Mouse (Mus musculus) heart, embryonic 13.5 days (tissue): ENCODE measurements around the gene Cyp27b1. TPM values are rescaled to one million over a fixed set of nuclear protein-coding genes. Genes with fewer than 3 reads are reported as not detected.
"Not testable (repeated sequence)": the region's sequence is repeated elsewhere in the genome, so short reads cannot be mapped to it uniquely, and the experiment has no call there.

Experiments
- ATAC-seq: fragments of 200-750 bp; cut with Nextera tagmentation; 2 replicates; pipeline ENCODE4 v1.8.0; 2017; ENCODE audit warnings: moderate TSS enrichment; ENCODE audit not compliant: insufficient number of reproducible peaks, low FRiP score, low TSS enrichment; ENCODE audit errors: extremely low read depth
- H3K27ac ChIP-seq: fragments of 300-500 bp; sonication (generic); replicated peaks from 2 replicates; pipeline ENCODE4 v1.5.1; 2015; ENCODE audit warnings: moderate library complexity, mild to moderate bottlenecking, inconsistent platforms
- H3K27me3 ChIP-seq: fragments of 300-500 bp; sonication (generic); replicated peaks from 2 replicates; pipeline ENCODE4 v1.6.1; 2015; ENCODE audit warnings: mild to moderate bottlenecking, inconsistent platforms
- H3K36me3 ChIP-seq: fragments of 300-500 bp; sonication (generic); 2 replicates; pipeline ENCODE4 v1.6.1; 2015; ENCODE audit warnings: mild to moderate bottlenecking, inconsistent platforms
- H3K4me1 ChIP-seq: fragments of 300-500 bp; sonication (generic); 2 replicates; pipeline ENCODE4 v1.6.1; 2015; ENCODE audit warnings: inconsistent platforms
- H3K4me2 ChIP-seq: fragments of 300-500 bp; sonication (generic); 2 replicates; pipeline ENCODE4 v1.6.1; 2015; ENCODE audit warnings: inconsistent platforms, mild to moderate bottlenecking, moderate library complexity
- H3K4me3 ChIP-seq: fragments of 300-500 bp; sonication (generic); 2 replicates; pipeline ENCODE4 v1.5.1; 2015; ENCODE audit warnings: moderate library complexity, mild to moderate bottlenecking, inconsistent platforms
- H3K9ac ChIP-seq: fragments of 300-500 bp; sonication (generic); 2 replicates; pipeline ENCODE4 v1.6.1; 2015; ENCODE audit warnings: inconsistent platforms, mild to moderate bottlenecking, moderate library complexity
- H3K9me3 ChIP-seq: fragments of 300-500 bp; sonication (generic); 2 replicates; pipeline ENCODE4 v1.6.1; 2016; ENCODE audit warnings: inconsistent platforms
- WGBS: fragments of 180-500 bp; shearing (Covaris S2); methylation state at CpG from one replicate; pipeline ENCODE4 v1.1.7; 2015; ENCODE audit warnings: mixed read lengths; 5-methylcytosine and 5-hydroxymethylcytosine counted together
- polyA plus RNA-seq: library from polyadenylated mRNA; unstranded; fragments of >200 nt; fragmentation: Nextera tagmentation; extraction: Ambion mirVana; gene quantifications from 2 replicates; pipeline ENCODE4 v1.2.1, GENCODE M21; 2015

Gene Cyp27b1
- polyA plus RNA-seq, 1 experiment from 2014 or later: 0.21 TPM

DNA sequence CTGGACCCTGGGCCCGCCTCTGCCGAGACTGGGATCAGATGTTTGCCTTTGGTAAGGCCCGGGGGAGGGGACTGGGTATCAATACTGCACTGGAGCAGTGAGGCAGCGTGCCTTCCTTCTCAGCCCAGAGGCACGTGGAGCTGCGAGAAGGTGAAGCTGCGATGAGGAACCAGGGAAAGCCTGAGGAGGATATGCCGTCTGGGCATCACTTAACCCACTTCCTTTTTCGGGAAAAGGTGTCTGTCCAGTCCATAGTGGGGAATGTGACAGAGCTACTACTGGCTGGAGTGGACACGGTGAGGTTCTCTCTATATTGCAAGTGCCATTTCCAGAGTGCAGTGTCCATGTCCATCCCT is 2.0 kb downstream of the Cyp27b1 start:
- WGBS: 14% methylated on average over 10 of the region's 10 CpGs
- ATAC-seq: no peak
- Histone ChIP-seq H3K36me3 (peaks cover 7% of the 10 kb centered on the region), H3K27me3 (peaks cover 81% of the 10 kb centered on the region), H3K4me3 (peak overlapping the region; percentile 32; the same call in 1 of the 2 replicates), H3K9ac (no peak overlapping the region), H3K4me2 (no peak overlapping the region), H3K9me3 (no peaks in the 10 kb centered on the region), H3K27ac (no peak overlapping the region), H3K4me1 (peaks cover 21% of the 10 kb centered on the region)

DNA sequence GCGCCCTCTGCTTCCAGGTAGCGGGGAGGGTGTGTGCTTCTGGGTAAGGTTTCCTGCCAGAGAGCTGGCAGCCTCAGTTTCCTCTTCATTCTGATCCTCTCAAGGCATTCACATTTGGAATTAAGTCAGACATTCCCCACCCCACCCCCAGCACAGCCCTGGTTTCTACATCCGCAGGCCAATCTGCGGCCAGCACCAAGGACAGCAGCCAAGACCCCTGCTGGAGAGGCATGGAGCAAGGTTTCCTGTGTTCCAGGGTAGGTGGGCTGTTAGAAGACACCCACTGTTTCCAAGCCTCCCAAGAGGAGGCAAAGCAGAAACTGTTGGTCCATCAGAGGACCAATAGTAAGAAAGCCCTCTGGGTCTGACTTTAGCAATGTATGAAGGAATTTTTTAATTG is 6.6 kb downstream of the Cyp27b1 start:
- Histone ChIP-seq H3K27me3 (peaks cover 91% of the 10 kb centered on the region), H3K4me3 (no peak overlapping the region), H3K4me1 (peaks cover 25% of the 10 kb centered on the region), H3K9me3 (no peaks in the 10 kb centered on the region), H3K4me2 (no peak overlapping the region), H3K36me3 (peaks cover 8% of the 10 kb centered on the region), H3K9ac (no peak overlapping the region), H3K27ac (no peak overlapping the region)
- 44% methylated on average over 4 of the region's 4 CpGs for WGBS
- ATAC-seq: no peak

DNA sequence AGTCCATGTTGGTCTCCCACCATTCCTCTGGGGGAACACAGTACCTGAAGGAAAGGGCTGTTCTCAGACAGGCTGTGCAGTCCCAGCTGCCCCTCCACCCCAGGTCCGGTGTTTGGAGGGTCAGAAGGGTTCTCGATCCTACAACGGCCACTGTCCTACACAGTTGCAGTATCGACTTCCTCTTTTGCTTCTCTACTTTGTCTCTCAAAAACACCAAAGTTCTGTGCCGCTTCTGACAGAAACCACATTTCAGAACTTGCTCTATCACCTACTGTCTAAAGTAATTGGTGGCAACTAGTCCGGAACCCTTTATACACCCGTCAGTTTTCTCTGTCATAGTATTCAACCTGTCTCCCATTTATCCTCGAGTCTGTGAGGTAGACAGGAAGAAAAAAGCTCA is 7.4 kb downstream of the Cyp27b1 start:
- H3K4me2 ChIP-seq: no peak overlapping the region
- no peak for ATAC-seq
- no peak overlapping the region for H3K4me3 ChIP-seq
- no peaks in the 10 kb centered on the region for H3K9me3 ChIP-seq
- H3K9ac ChIP-seq: no peak overlapping the region
- peaks cover 25% of the 10 kb centered on the region for H3K4me1 ChIP-seq
- 76% methylated on average over 8 of the region's 8 CpGs for WGBS
- peaks cover 91% of the 10 kb centered on the region for H3K27me3 ChIP-seq
- no peak overlapping the region for H3K27ac ChIP-seq
- peaks cover 8% of the 10 kb centered on the region for H3K36me3 ChIP-seq

DNA sequence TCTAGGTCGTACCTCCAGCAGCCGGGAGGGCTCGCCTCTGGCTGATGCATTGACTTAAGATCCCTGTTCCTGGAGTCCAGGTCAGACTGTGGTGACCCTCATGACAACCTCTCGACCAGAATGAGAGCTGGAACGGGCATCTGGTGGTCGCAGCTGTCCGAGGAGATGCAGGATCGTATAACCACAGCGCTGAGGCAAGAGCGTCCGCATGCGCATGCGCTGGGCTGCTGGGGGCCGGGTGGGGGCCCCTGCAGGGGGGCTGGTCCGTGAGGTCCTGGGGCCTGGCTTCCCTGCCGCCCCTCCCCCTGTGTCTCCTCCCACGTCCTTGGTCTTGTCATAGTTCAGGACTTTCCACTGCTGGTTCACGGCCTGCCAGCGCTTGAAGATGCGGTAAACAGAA is 8.4 kb downstream of the Cyp27b1 start:
- ATAC-seq: no peak
- no peak overlapping the region for H3K9ac ChIP-seq
- peaks cover 22% of the 10 kb centered on the region for H3K4me1 ChIP-seq
- H3K27me3 ChIP-seq: peaks cover 91% of the 10 kb centered on the region
- 76% methylated on average over 20 of the region's 20 CpGs for WGBS
- H3K27ac ChIP-seq: no peak overlapping the region
- no peak overlapping the region for H3K4me3 ChIP-seq
- H3K9me3 ChIP-seq: no peaks in the 10 kb centered on the region
- no peak overlapping the region for H3K4me2 ChIP-seq
- H3K36me3 ChIP-seq: peaks cover 8% of the 10 kb centered on the region

DNA sequence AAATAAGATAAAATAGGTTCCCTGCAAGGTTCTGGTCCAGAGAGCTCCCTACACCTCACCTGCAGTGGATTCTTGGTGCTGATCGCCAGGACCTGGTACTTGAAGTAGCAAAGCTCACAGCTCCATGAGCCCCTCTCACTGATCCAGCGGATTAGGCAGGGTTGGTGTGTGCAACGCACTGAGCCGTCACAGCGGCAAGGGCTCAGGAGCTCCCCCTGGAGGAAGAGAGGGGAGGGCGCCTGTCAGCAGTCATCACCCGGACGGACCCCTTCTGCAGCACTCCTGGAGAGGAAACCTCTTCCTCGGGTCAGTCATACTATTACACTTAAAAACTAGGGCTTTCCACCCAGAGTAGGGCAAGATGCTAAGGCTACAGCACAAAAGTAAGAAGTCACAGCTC is 10.1 kb downstream of the Cyp27b1 start:
- Histone ChIP-seq H3K9ac (peak overlapping the region; percentile 28; the same call in 1 of the 2 replicates), H3K4me1 (peaks cover 29% of the 10 kb centered on the region), H3K4me2 (peak overlapping the region; percentile 98), H3K4me3 (peak overlapping the region; percentile 78), H3K9me3 (no peaks in the 10 kb centered on the region), H3K27me3 (peaks cover 86% of the 10 kb centered on the region), H3K27ac (no peak overlapping the region), H3K36me3 (peaks cover 8% of the 10 kb centered on the region)
- WGBS: 2% methylated on average over 9 of the region's 9 CpGs
- ATAC-seq: no peak

DNA sequence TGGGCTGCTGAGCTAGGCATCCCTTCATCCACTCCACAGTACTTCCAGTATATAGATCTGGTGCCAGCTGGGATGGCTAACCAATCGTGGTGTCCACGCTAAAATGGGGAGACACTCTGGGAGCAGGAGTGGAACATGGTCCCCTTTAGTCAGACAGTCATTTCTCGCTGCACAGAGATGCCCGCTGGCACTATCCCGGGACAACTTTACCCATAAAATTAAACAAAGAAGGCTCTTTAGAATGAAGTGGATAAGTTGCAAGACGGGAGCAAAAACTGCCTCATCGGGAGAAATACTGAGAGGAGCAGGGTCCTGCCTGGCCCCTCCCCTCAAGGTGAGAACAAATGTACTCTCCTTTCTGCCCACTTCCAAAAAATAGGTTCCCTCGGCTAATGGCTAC is 10.7 kb downstream of the Cyp27b1 start:
- Histone ChIP-seq H3K9me3 (no peaks in the 10 kb centered on the region), H3K4me3 (peak overlapping the region; percentile 78), H3K27me3 (peaks cover 80% of the 10 kb centered on the region), H3K36me3 (peaks cover 8% of the 10 kb centered on the region), H3K27ac (no peak overlapping the region), H3K9ac (peak overlapping the region; percentile 86), H3K4me1 (peaks cover 29% of the 10 kb centered on the region), H3K4me2 (peak overlapping the region; percentile 98)
- no peak for ATAC-seq
- WGBS: 10% methylated on average over 8 of the region's 8 CpGs

DNA sequence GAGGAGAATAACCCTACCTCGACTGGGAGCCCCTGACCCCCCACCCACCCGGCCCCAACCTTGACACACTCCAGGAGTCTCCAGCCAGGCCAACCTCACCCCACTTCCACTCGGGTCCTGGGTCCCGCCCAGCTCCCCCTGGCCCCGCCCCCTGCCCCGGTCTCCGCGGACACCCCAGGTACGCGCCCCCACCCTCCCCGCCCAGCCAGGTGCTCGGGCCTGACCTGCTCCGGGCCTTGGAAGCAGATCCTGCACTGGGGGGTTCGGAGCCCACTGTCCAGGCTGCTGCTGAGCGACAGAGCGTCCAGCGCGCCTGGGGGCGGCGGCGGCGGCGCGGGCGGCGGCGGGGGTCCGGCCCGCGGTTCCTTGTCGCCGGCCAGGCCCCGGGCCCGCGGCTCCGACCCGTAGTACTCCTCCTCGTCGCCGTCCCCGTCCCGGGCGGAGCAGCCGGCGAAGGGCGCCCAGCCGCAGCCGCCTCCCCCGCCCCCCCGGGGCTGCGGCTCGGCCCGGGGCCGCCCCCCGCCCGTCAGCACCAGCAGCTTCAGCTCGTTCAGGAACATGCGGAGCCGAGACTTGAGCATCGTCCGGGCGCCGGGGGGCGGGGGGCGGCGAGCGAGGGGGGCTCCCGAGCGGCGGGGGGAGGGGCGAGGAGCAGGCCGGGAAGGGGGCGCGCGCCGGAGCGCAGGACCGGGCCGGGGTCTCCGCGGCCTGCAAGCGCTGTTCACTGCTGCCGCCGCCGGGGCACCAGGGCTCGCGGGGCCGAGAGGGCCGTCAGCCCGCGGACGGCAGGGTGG is 11.3 kb downstream of the Cyp27b1 start:
- Histone ChIP-seq H3K4me3 (peak overlapping the region; percentile 78), H3K9ac (peak overlapping the region; percentile 86), H3K36me3 (peaks cover 8% of the 10 kb centered on the region), H3K4me1 (peaks cover 30% of the 10 kb centered on the region), H3K27ac (no peak overlapping the region; the same call in 1 of the 2 replicates), H3K9me3 (no peaks in the 10 kb centered on the region), H3K4me2 (peak overlapping the region; percentile 98), H3K27me3 (peaks cover 74% of the 10 kb centered on the region)
- 2% methylated on average over 55 of the region's 92 CpGs for WGBS
- no peak for ATAC-seq

DNA sequence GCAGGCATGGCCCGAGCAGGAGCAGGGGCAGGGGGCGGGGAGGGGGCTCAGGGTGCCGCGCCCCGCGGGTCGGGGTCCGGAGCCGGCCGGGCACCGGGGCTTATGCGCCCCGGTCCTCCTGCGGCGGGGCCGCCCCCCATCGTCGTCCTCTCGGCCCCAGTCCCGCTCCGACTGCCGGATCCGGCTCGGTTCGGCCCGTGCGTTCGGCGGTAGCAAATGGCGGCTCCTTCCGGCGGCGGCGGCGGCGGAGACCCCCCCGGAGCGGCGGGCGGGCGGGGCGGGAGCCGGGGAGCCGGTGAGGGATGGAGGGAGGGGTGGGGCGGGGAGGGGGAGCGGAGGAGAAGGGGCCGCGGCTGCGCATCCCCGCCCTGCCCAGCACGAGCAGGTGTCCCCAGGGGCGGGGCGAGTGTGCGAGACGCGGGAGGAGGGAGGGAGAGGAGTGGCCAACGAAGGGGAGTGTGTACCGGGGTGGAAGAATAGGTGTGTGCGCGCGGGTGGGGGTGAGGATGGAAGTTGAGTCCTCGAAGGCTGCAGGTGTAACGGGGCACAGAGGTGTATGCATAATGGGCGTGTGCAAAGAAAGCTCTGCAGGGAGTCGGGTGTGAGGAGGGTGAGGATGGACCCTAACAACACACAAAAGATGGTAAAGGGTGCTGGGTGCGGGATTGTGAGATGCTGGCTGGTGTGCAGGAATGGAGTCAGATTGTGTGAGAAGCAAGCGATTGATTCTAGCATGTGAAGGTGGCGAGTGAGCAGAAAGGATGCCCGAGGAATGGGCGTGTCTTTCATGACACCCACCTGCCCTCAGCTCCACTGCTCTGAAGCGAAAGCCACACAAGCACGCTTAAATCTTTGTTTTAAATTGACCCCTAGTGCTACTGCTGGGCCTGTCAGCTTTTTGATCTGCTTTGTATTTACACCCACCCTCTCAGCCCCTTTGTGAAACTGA is 12.2 kb downstream of the Cyp27b1 start, which contains the start of gene March9:
Gene March9 (minus strand): TSS at position 217 of the 949 bp plus-strand sequence.
- H3K36me3 ChIP-seq: peaks cover 16% of the 10 kb centered on the region
- H3K4me3 ChIP-seq: peak within 1 kb of the TSS; percentile 78
- H3K27me3 ChIP-seq: peaks cover 69% of the 10 kb centered on the region
- H3K9ac ChIP-seq: peak within 1 kb of the TSS; percentile 86
- peak within 1 kb of the TSS; percentile 98 for H3K4me2 ChIP-seq
- ATAC-seq: peak; percentile 35
- H3K27ac ChIP-seq: no peak within 1 kb of the TSS; the same call in 1 of the 2 replicates
- peaks cover 38% of the 10 kb centered on the region for H3K4me1 ChIP-seq
- no peaks in the 10 kb centered on the region for H3K9me3 ChIP-seq
- 2% methylated on average over 58 of the region's 72 CpGs for WGBS

DNA sequence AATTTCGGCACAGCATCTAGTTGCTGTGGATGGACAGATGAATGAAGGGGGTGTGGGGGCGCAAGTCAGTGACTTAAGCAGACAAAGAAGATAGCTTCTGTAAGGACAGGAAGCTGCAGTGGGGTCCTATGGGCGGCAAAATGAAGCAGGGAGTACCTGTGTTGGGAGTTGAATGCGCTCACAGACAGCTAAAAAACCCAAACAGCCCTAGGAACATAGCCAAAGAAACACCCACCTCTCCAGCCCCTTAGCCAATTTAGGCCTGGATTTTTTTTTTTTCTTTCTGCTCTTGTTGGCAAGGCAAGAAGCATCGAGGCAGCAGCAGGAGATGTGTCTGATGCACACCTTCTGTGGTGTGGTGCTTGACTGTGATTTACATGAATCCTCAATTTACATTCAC is 13.0 kb downstream of the Cyp27b1 start:
- H3K9me3 ChIP-seq: no peaks in the 10 kb centered on the region
- WGBS: 50% methylated on average over 5 of the region's 5 CpGs
- H3K4me2 ChIP-seq: peak overlapping the region; percentile 98; the same call in 1 of the 2 replicates
- peaks cover 62% of the 10 kb centered on the region for H3K27me3 ChIP-seq
- ATAC-seq: no peak
- H3K36me3 ChIP-seq: peaks cover 22% of the 10 kb centered on the region
- H3K27ac ChIP-seq: no peak overlapping the region
- H3K9ac ChIP-seq: no peak overlapping the region
- H3K4me3 ChIP-seq: peak overlapping the region; percentile 78
- H3K4me1 ChIP-seq: peaks cover 47% of the 10 kb centered on the region

DNA sequence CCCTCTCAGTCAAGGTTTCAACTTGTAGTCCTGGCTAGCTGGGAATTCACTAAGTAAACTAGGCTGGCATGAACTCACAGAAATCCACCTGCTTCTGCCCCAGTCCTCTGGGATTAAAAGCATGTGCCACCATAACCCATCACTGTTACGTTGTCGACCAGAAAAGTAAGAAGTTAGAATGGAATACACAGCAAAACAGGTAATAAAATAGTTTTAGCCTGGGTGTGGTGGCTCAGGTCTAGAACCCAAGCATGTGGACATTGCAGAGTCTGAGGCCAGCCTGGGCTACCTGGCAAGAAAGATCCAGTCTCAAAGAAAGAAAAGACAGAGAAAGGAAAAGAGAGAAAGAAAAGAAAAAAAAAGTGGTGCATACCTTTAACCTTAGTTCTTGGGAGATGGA is 13.5 kb downstream of the Cyp27b1 start:
- no peak for ATAC-seq
- no peak overlapping the region for H3K27ac ChIP-seq
- no peak overlapping the region for H3K4me2 ChIP-seq
- WGBS: 66% methylated on average over 2 of the region's 2 CpGs
- H3K36me3 ChIP-seq: peaks cover 22% of the 10 kb centered on the region
- H3K9me3 ChIP-seq: no peaks in the 10 kb centered on the region
- H3K9ac ChIP-seq: no peak overlapping the region
- peaks cover 49% of the 10 kb centered on the region for H3K4me1 ChIP-seq
- H3K27me3 ChIP-seq: peaks cover 57% of the 10 kb centered on the region
- H3K4me3 ChIP-seq: no peak overlapping the region

DNA sequence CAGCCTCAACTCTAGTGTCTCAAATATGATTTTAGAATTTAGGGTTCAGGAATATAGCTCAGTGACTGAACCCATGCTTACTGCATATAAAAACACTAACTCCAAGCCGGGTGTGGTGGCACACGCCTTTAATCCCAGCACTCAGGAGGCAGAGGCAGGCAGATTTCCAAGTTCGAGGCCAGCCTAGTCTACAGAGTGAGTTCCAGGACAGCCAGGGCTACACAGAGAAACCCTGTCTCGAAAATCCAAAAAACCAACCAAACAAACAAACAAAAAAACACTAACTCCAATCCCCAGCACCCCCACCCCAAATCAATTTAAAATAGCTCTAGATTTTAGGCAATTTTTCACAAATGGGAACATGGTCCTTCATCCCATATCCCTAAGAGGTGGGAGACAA is 14.1 kb downstream of the Cyp27b1 start:
- 83% methylated on average over 4 of the region's 4 CpGs for WGBS
- ATAC-seq: not testable (repeated sequence)

More for the DNA sequence above, 14.1 kb downstream of the Cyp27b1 start:
- not testable (repeated sequence) for H3K4me3 ChIP-seq, H3K4me2 ChIP-seq, H3K9me3 ChIP-seq, H3K27ac ChIP-seq, H3K9ac ChIP-seq
- peaks cover 54% of the 10 kb centered on the region for H3K27me3 ChIP-seq
- peaks cover 26% of the 10 kb centered on the region for H3K36me3 ChIP-seq
- peaks cover 52% of the 10 kb centered on the region for H3K4me1 ChIP-seq
